ENCODE assay signal across 8 mouse cellular contexts in genomic region chr3:106684830-106685229, GRCm38 (mm10). TPM values are rescaled to one million over a fixed set of nuclear protein-coding genes. Genes with fewer than 3 reads are reported as not detected.
DNase-seq lines count a peak whose midpoint lies in the region; ATAC-seq and TF ChIP-seq lines count a peak whose summit lies in the region.

Lrif1 (plus strand) TSS chr3:106684987.

- dilution Hi-C loops in CH12.LX (cut with MboI; ENCODE audit: extremely low pct_ligation_motif_present, extremely low pct_unique_long_range_greater_than_20kb, low sequenced_read_pairs), result no loop called here

- 0 out of 2 replicates have a peak, but pooled peaks cover 2% of the 10 kb centered on the region for H3K79me2 ChIP-seq in CH12.LX (replicated peaks; ENCODE audit: control insufficient read depth, extremely low read depth, insufficient read depth, poor library complexity, severe bottlenecking)

- peak within 1 kb of the TSS; percentile 69; the same call in 1 of the 2 replicates for H3K4me2 ChIP-seq in CH12.LX (ENCODE audit: insufficient read depth, low read depth, poor library complexity, severe bottlenecking)
- H3K4me2 ChIP-seq in forebrain, embryonic 12.5 days, result peak within 1 kb of the TSS; percentile 52
- peak within 1 kb of the TSS; percentile 49 for H3K4me2 ChIP-seq in liver, embryonic 15.5 days
- peak within 1 kb of the TSS; percentile 59 for H3K4me2 ChIP-seq in neural tube, embryonic 11.5 days (ENCODE audit: low read depth)

- TF ChIP-seq POLR2A in CH12.LX (IDR thresholded peaks at IDR 0.05; ENCODE audit: low read depth, low read length), result peak; percentile 89

- peak within 1 kb of the TSS; percentile 91 for H3K9ac ChIP-seq in CH12.LX (ENCODE audit: insufficient read depth, low read depth)
- peak within 1 kb of the TSS; percentile 65 for H3K9ac ChIP-seq in forebrain, embryonic 12.5 days
- no peak within 1 kb of the TSS for H3K9ac ChIP-seq in liver, embryonic 15.5 days
- peak within 1 kb of the TSS; percentile 76 for H3K9ac ChIP-seq in neural tube, embryonic 11.5 days (ENCODE audit: low read length)

- whole genome bisulfite sequencing in forebrain, embryonic 12.5 days, result under 1% methylated on average over 20 of the region's 20 CpGs
- WGBS in liver, embryonic 15.5 days (ENCODE audit: insufficient replicate concordance), result 2% methylated on average over 20 of the region's 20 CpGs
- WGBS in neural tube, embryonic 11.5 days, result 1% methylated on average over 20 of the region's 20 CpGs

- H3K36me3 ChIP-seq in CH12.LX (replicated peaks in 1 of 2; ENCODE audit: control insufficient read depth in 1 of 2, insufficient read depth in 1 of 2, low read length in 1 of 2), result peaks cover 0 to 4% of the 10 kb centered on the region in 2 experiments
- H3K36me3 ChIP-seq in forebrain, embryonic 12.5 days (replicated peaks), result no peaks in the 10 kb centered on the region
- no peaks in the 10 kb centered on the region for H3K36me3 ChIP-seq in liver, embryonic 15.5 days (replicated peaks)
- H3K36me3 ChIP-seq in neural tube, embryonic 11.5 days (ENCODE audit: control insufficient read depth, insufficient read depth, low read length), result no peaks in the 10 kb centered on the region

- intact Hi-C loops in heart, postnatal 10 days (cut with DNase I), result no loop called here

- TF ChIP-seq EP300 in CH12.LX (IDR thresholded peaks at IDR 0.05; ENCODE audit: low read length), result no peak

- no peak for TF ChIP-seq RAD21 in CH12.LX (IDR thresholded peaks at IDR 0.05; ENCODE audit: low read depth, low read length)

- peak; percentile 97 for DNase-seq in CH12.LX (ENCODE audit: extremely low read depth)
- DNase-seq in heart, postnatal 10 days, result peak; percentile 74 to 79
- DNase-seq in kidney, postnatal 4 days, result peak; percentile 77 to 86
- peak; percentile 88 for DNase-seq in neural tube, embryonic 11.5 days (ENCODE audit: low spot score)
- DNase-seq in telencephalon, adult 2 months (ENCODE audit: low read depth, low spot score), result peak; percentile 89

- H3K4me1 ChIP-seq in CH12.LX (ENCODE audit: control insufficient read depth in 1 of 2, insufficient read depth in 2 of 2), result peaks cover 4 to 10% of the 10 kb centered on the region in 2 experiments; a peak in 3 of 4 replicates
- H3K4me1 ChIP-seq in forebrain, embryonic 12.5 days, result no peaks in the 10 kb centered on the region
- no peaks in the 10 kb centered on the region for H3K4me1 ChIP-seq in liver, embryonic 15.5 days (replicated peaks)
- H3K4me1 ChIP-seq in neural tube, embryonic 11.5 days (ENCODE audit: control insufficient read depth, insufficient read depth, low read length), result no peaks in the 10 kb centered on the region

- ATAC-seq in cerebellum, adult (ENCODE audit: insufficient number of reproducible peaks, low FRiP score, low TSS enrichment), result peak; percentile 99
- ATAC-seq in forebrain, embryonic 12.5 days (ENCODE audit: low FRiP score), result peak; percentile 97
- ATAC-seq in liver, embryonic 15.5 days (ENCODE audit: insufficient read depth), result no peak
- ATAC-seq in neural tube, embryonic 11.5 days (ENCODE audit: insufficient read depth, low FRiP score, low TSS enrichment), result peak; percentile 94

- in situ Hi-C loops in CH12.LX (cut with MboI; ENCODE audit: low pct_ligation_motif_present, low pct_unique_long_range_greater_than_20kb, low sequenced_read_pairs), result no loop called here

- no peaks in the 10 kb centered on the region for H3K9me3 ChIP-seq in CH12.LX (replicated peaks; ENCODE audit: low read length)
- H3K9me3 ChIP-seq in forebrain, embryonic 12.5 days, result 0 out of 2 replicates have a peak, but pooled peaks cover 2% of the 10 kb centered on the region
- H3K9me3 ChIP-seq in liver, embryonic 15.5 days (replicated peaks), result no peaks in the 10 kb centered on the region
- no peaks in the 10 kb centered on the region for H3K9me3 ChIP-seq in neural tube, embryonic 11.5 days (ENCODE audit: control insufficient read depth, low read length)

- H3K4me3 ChIP-seq in CH12.LX (replicated peaks in 1 of 3; ENCODE audit: low read depth in 2 of 3, low read length in 2 of 3, poor library complexity in 1 of 3), result peak within 1 kb of the TSS; percentile 66 to 86 (median 72)
- H3K4me3 ChIP-seq in forebrain, embryonic 12.5 days (replicated peaks), result peak within 1 kb of the TSS; percentile 57
- H3K4me3 ChIP-seq in liver, embryonic 15.5 days (replicated peaks), result peak within 1 kb of the TSS; percentile 42
- peak within 1 kb of the TSS; percentile 48 for H3K4me3 ChIP-seq in neural tube, embryonic 11.5 days (ENCODE audit: low read depth, low read length)

- TF ChIP-seq CTCF in CH12.LX (conservative IDR thresholded peaks at IDR 0.05 in 1 of 2, IDR thresholded peaks at IDR 0.05 in 1 of 2; ENCODE audit: low read depth in 2 of 2, low read length in 2 of 2), result no peak

- H3K27ac ChIP-seq in CH12.LX (ENCODE audit: insufficient read depth, low read depth), result no peak within 1 kb of the TSS
- peak within 1 kb of the TSS; percentile 86 for H3K27ac ChIP-seq in forebrain, embryonic 12.5 days
- H3K27ac ChIP-seq in liver, embryonic 15.5 days (replicated peaks), result no peak within 1 kb of the TSS
- peak within 1 kb of the TSS; percentile 70; the same call in 1 of the 2 replicates for H3K27ac ChIP-seq in neural tube, embryonic 11.5 days (ENCODE audit: low read depth, low read length)

- H3K27me3 ChIP-seq in CH12.LX (replicated peaks), result no peaks in the 10 kb centered on the region
- H3K27me3 ChIP-seq in forebrain, embryonic 12.5 days, result no peaks in the 10 kb centered on the region
- H3K27me3 ChIP-seq in liver, embryonic 15.5 days, result no peaks in the 10 kb centered on the region
- H3K27me3 ChIP-seq in neural tube, embryonic 11.5 days (ENCODE audit: control insufficient read depth, insufficient read depth, low read length), result no peaks in the 10 kb centered on the region

TF ChIP-seq in CH12.LX, 34 proteins besides CTCF, POLR2A, EP300 and RAD21:
- TF ChIP-seq MXI1 (IDR thresholded peaks at IDR 0.05; ENCODE audit: low read depth, low read length) (peak; percentile 95), JUN (IDR thresholded peaks at IDR 0.05; ENCODE audit: insufficient read depth, low read depth, low read length) (0 out of 2 replicates have a peak, but pooled peaks have one; percentile 3), ZNF384 (IDR thresholded peaks at IDR 0.05; ENCODE audit: low read depth, low read length) (no peak), SIN3A (IDR thresholded peaks at IDR 0.05; ENCODE audit: low read length) (peak; percentile 84), POLR2AphosphoS2 (IDR thresholded peaks at IDR 0.05; ENCODE audit: low read depth, low read length) (peak; percentile 73; the same call in 1 of the 2 replicates), ZC3H11A (IDR thresholded peaks at IDR 0.05; ENCODE audit: low read depth, low read length) (no peak), MEF2A (IDR thresholded peaks at IDR 0.05; ENCODE audit: borderline replicate concordance, low read depth, low read length) (0 out of 2 replicates have a peak, but pooled peaks have one; percentile 5), ZMIZ1 (IDR thresholded peaks at IDR 0.05; ENCODE audit: low read depth, low read length) (peak; percentile 70), HCFC1 (IDR thresholded peaks at IDR 0.05; ENCODE audit: low read depth, low read length) (peak; percentile 73), NELFE (IDR thresholded peaks at IDR 0.05; ENCODE audit: low read depth, low read length) (peak; percentile 87), E2F4 (IDR thresholded peaks at IDR 0.05; ENCODE audit: insufficient replicate concordance, low read depth, low read length) (no peak), TBP (conservative IDR thresholded peaks at IDR 0.05; ENCODE audit: low read depth, low read length) (0 out of 2 replicates have a peak, but pooled peaks have one; percentile 62), NRF1 (IDR thresholded peaks at IDR 0.05; ENCODE audit: low read depth, low read length) (no peak), IRF4 (IDR thresholded peaks at IDR 0.05; ENCODE audit: low read depth, low read length) (peak; percentile 23; the same call in 1 of the 2 replicates), ELF1 (IDR thresholded peaks at IDR 0.05; ENCODE audit: low read depth, low read length) (peak; percentile 80), CHD2 (IDR thresholded peaks at IDR 0.05; ENCODE audit: low read length) (peak; percentile 100), TCF12 (IDR thresholded peaks at IDR 0.05; ENCODE audit: low read depth, low read length) (peak; percentile 58; the same call in 1 of the 2 replicates)

RNA-seq across cellular contexts. Expression of gene Lrif1, which starts in this region (rescaled TPM):
- total RNA-seq in CH12.LX (2012; rRNA removed) (11.2 and 11.5 TPM in 2 replicates), CH12.LX (2014; rRNA removed) (38.1 and 42.1 TPM in 2 replicates)
- 25.6 and 30.4 TPM in 2 replicates for polyA plus RNA-seq in CH12.LX (2012; ENCODE audit: insufficient read length, low read depth)
- 20.7 and 21.6 TPM in 2 replicates for polyA plus RNA-seq in forebrain, embryonic 12.5 days (2016; fragmentation: Nextera tagmentation; extraction: Ambion mirVana)
- 10 to 100 TPM; 12.3 to 13.6 TPM for total RNA-seq in heart, postnatal 10 days (2021)
- polyA plus RNA-seq in liver, embryonic 15.5 days (2015; fragmentation: Nextera tagmentation; extraction: Ambion mirVana), result 3.4 and 3.8 TPM in 2 replicates
- 16.7 and 17.9 TPM in 2 replicates for polyA plus RNA-seq in neural tube, embryonic 11.5 days (2014; fragmentation: Nextera tagmentation; extraction: Ambion mirVana)

Comparison
In these comparisons a context has a peak if more than half of its experiments do, and no peak if none do; other contexts are left out.
1. H3K27ac ChIP-seq: peak in forebrain, embryonic 12.5 days (single experiment) and neural tube, embryonic 11.5 days (single experiment); none in CH12.LX (single experiment) and liver, embryonic 15.5 days (single experiment).
2. Peak in every context shown above with its lines, with median percentiles within 50 percentile points of each other: DNase-seq, H3K4me2 ChIP-seq and H3K4me3 ChIP-seq.